18 mouse cellular contexts compared by ENCODE assay signal in the genomic region with DNA sequence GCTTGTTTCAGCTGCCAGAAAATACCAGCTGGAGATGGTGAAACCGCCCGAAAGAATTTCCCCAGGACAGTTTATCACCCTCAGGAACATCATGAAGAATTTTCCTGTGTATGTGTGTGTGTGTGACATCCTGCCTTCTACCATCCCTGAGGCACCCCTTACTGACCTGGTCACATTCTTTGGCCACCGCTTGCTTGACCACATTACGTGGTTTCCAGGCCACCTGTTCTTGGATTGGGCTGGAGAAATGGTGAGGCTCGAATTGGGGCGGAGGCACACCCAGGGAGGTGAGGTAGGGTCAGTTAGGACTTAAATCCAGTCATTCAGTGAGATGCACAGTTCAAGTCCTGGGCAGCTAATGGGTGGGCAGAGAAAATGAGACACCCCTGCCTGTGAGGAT.
"Had no signal": no experiment of that assay in that cellular context is flagged by ENCODE, and none has a peak within 500 bp of the region (broad histone marks: within the 10 kb centered on the region; RNA-seq: fewer than 3 reads in every experiment).

No protein-coding gene starts in this region.

- H3K4me2 ChIP-seq: heart, embryonic 11.5 days; heart, embryonic 13.5 days; heart, embryonic 15.5 days; hindbrain, embryonic 13.5 days; hindbrain, embryonic 15.5 days; limb, embryonic 12.5 days; liver, embryonic 11.5 days; liver, embryonic 13.5 days had no signal

- H3K27me3 ChIP-seq: hindbrain, embryonic 15.5 days had no signal

- H3K4me3 ChIP-seq: heart, adult 2 months; heart, embryonic 13.5 days; heart, embryonic 15.5 days; hindbrain, embryonic 13.5 days; hindbrain, embryonic 15.5 days; layer of hippocampus, adult 2 months; left cerebral cortex, adult 2 months; limb, embryonic 10.5 days; limb, embryonic 12.5 days; liver, embryonic 13.5 days had no signal

- H3K36me3 ChIP-seq: heart, embryonic 13.5 days; heart, embryonic 15.5 days; hindbrain, embryonic 13.5 days; hindbrain, embryonic 15.5 days; limb, embryonic 10.5 days; limb, embryonic 12.5 days; liver, embryonic 13.5 days had no signal

- DNase-seq: gastrocnemius, postnatal 14 days; gastrocnemius, postnatal 36 days; heart, adult 11 months; heart, adult 2 months; heart, postnatal 14 days; heart, postnatal 36 days; liver; liver, embryonic 13.5 days had no signal
